Mouse (Mus musculus): ENCODE measurements at regions not wholly inside any gene's neighbourhood (a gene's known extent, or its start where the extent isn't known, plus 50 kb on each side); places are given as distances from the start of the nearest gene placed in this dataset.

- DNase-seq = no peak
Observed at GRCm38 (mm10) chr9:35328503-35328902, 60.8 kb downstream of the Rpusd4 start.

GRCm38 (mm10) chr9:35330386-35330785, 62.7 kb downstream of the Rpusd4 start:
- DNase-seq = peak in 1 of 2 experiments; percentile 37

GRCm38 (mm10) chr9:35331241-35331680, 63.6 kb downstream of the Rpusd4 start:
- DNase-seq = peak; percentile 49 to 57

DNA sequence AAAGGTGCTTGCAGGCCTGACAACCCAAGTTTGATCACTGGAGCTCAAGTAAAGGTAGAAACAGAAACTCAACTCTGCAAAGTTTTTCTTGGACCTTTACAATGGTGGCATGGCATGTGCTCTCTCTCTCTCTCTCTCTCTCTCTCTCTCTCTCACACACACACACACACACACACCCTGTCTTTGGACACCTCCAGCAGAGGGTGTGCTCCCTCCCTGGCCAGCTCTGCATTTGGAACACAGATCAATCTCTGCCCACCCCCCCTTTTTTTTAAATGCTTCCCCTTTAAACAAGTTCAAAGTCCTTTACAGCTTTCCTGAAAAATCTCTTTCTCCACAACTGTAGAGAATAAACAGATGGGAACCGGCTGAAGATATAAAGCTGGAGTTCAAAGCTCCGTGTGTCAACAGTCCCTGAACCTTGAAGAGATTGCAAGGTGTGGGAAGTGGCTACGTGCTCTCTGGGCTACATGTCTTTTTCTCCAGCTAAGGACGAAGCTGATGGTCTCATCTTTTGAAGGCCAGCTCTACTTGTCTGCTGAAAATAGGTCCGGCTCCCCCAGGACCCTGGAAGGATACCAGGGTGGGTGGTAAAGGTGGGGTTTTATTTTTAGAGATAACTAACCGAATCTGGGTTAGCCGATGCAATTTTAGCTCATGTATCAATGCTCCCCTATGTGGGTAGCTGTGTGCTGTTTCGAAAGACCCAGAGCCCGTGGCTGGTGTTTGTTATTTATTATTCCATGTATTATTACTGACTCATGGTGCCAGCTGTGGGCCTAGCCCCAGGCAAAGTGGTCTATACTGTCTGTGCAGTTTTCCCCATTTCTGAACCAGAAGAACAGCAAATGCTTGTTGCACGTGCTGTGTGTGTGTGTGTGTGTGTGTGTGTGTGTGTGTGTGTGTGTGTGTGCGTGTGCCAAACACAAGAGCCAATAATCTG, 65.3 kb downstream of the Rpusd4 start:
- DNase-seq = no peak

GRCm38 (mm10) chr9:35333631-35334005, 66.0 kb downstream of the Rpusd4 start:
- DNase-seq = no peak

DNA sequence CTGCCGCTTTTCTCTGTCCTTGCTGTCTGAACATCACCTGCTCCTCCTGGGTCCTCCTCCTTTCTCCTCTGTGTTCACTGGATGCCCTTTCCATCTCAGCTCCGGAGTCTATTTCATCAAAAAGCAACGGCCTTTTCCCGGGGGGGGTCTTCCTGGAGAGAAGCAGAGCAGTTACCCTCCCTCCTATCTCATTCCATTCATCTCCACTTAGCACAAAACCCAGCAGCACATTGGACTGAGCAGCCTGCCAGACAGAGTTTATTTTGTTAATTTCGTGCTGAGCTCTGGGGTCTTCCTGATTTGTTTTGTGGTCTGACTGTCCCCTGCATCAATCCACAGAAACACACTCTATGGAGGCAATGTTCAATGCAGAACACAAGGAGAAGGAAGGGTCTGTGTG, 66.9 kb downstream of the Rpusd4 start:
- no peak for DNase-seq

GRCm38 (mm10) chr9:35335181-35335580, 67.5 kb downstream of the Rpusd4 start:
- peak in 1 of 2 experiments; percentile 41 for DNase-seq

- DNase-seq = peak; percentile 87 to 92
Observed at GRCm38 (mm10) chr9:35335888-35336700, 68.4 kb downstream of the Rpusd4 start.

DNA sequence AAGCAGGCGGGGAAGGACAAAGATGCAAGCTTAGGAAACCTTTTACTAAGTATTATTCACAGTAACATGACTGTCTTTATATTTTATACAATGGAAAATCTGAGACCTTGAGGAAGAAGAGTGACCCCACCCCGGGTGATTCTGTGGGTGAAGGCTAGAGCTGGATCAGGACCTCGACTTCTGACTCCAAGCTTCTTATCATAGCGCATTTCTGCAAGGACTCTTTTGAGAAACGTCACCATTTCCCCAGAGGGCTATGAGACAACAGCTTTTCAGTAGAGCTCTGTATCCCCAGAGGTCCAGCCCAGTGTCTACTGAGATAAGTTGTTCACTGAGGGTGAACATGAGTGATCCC, 69.0 kb downstream of the Rpusd4 start:
- no peak for DNase-seq

- no peak for DNase-seq
Observed at GRCm38 (mm10) chr9:35338858-35339257, 71.2 kb downstream of the Rpusd4 start.

- DNase-seq = peak in 1 of 2 experiments; percentile 21
Observed at GRCm38 (mm10) chr9:35339492-35340262, 72.0 kb downstream of the Rpusd4 start.

DNA sequence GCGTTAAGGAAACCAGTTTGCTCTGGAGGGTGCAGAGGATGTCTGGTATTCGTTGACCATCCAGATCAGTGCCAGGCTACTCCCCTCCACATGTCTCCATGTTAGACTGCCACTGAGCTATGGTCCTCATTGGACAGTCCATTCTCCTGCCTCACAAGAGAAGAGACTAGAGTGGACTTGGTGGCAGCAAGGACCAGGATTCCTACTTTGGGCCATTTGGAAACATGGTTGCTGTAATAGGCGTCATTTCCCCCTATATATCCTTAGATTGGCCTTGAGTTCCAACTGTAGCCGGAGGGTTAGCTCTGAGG, 72.6 kb downstream of the Rpusd4 start:
- no peak for DNase-seq

- DNase-seq = no peak
Observed at GRCm38 (mm10) chr9:35340811-35341210, 73.1 kb downstream of the Rpusd4 start.

DNA sequence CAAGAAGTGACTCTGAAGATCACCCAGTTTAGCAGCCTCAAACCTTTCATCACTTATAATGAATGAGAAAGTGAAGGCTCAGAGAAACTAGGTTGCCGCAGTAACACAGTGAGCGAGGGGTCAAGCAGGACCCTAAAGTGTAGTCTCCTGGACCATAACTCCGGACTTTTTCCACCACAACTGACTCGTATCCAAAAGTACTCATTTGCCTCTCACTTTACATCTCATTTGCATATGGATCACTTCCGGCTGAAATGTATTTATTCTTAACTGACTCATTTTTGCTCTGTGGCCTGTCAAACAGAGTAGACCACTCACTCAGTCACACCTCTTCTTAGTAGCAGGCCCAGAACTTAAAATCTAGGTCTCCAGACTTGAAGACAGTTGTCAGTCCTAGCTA, 73.7 kb downstream of the Rpusd4 start:
- DNase-seq = no peak

- peak; percentile 88 to 90 for DNase-seq
Observed at GRCm38 (mm10) chr9:35342436-35342835, 74.8 kb downstream of the Rpusd4 start.

GRCm38 (mm10) chr9:35343336-35343735, 75.7 kb downstream of the Rpusd4 start:
- no peak for DNase-seq

DNA sequence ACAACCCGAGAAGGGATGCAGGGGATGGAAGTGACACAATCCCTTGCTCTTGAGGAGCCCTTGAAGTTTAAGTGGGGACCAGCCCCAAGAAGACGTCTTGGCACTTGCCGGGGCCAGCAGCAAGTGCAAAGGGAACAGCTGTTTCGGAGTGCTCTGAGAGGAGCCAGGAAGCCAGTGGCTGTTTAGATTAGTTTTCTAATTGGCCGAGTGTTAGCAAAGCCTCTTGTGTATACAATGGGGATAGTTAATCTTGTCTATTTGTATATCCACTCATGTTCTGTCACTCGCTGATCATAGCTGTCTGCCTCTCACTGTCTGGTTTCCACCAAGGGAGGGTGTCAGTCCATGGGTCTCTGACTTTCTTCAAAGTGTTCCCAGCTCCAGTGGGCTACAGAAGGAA, 76.6 kb upstream of the Cdon start:
- no peak for DNase-seq

DNA sequence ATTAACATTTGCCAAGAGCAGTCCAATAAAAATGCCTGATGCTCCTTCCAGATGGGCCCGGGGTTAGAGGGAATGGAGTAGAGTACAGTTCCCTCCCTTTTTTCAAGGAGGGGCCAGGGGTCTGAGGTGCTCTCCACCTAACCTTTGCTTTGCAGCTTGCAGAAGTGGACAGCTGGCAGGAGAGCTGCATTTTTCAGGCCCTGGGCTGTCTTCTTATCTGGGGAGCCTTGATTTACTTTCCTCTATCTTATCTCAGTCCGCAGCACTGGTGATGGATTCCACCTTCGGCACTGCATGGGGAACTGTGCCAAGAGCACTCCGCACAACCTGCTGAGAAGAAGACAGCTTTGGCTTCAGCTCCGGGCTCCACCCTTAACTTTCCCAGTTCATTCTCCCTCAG, 74.5 kb upstream of the Cdon start:
- peak; percentile 56 to 71 for DNase-seq

- DNase-seq = no peak
Observed at GRCm38 (mm10) chr9:35350046-35350552, 70.8 kb upstream of the Cdon start.

- no peak for DNase-seq
Observed at GRCm38 (mm10) chr9:35351576-35351975, 69.4 kb upstream of the Cdon start.

DNA sequence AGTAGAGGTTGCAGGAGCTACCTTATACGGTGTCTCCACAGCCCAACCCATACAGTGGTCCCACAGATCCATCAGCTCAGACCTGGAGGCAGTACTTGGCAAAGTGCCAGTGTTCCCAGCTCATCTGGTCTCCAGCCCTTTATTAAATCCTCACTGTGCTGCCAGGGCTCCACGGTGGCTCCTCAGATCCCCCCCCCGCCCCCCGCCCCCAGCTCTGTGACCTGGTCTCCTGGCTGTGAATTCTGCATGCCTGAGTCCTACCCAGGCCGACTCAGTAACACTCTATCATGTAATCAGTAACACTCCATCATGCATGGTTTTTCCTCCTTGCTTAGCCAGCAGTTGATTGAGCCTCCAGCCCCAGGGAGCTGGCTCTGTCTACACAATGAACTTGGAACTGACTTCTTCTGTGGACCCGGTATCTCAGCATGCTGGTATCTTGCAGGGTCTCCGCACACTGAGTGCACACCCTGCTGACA, 66.2 kb upstream of the Cdon start:
- no peak for DNase-seq

DNA sequence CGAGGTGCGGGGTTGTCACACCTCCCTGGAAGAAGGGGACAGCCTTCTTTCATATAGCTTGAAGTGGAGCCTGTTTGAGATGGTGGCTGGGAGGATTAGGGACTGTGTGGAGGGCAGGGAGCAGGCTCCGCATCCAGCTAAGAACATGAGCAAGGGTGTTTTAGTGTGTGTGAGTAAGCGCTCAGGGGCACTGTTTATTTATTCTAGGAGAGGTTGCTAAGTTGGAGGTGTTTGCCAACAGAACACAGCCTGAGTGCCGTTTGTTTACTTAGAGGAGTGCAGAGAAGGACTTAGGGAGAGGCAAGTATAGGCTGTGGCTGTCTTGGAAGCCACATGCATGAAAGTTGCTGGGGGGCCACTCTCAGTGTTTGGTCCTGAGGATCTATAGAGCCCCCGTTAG, 61.2 kb upstream of the Cdon start:
- no peak for DNase-seq
